Mouse (Mus musculus) heart, postnatal 0 days (tissue): ENCODE measurements around the gene Thsd7b. TPM values are rescaled to one million over a fixed set of nuclear protein-coding genes. Genes with fewer than 3 reads are reported as not detected.

Experiments used
- ATAC-seq: fragments of 200-750 bp; cut with Nextera tagmentation; 2 replicates; pipeline ENCODE4 v1.8.0; 2017; ENCODE audit warnings: low read depth, moderate number of reproducible peaks, moderate library complexity; ENCODE audit not compliant: insufficient read depth
- DNase-seq: peaks from one replicate; pipeline ENCODE4 v3.0.0-alpha.2; 2016; ENCODE audit warnings: low spot score
- H3K27ac ChIP-seq: fragments of 300-500 bp; sonication (generic); 2 replicates; pipeline ENCODE4 v1.5.1; 2014; ENCODE audit warnings: low read depth, mild to moderate bottlenecking
- H3K27me3 ChIP-seq: fragments of 300-500 bp; sonication (generic); 2 replicates; pipeline ENCODE4 v1.6.1; 2014; ENCODE audit warnings: low read length, mixed read lengths; ENCODE audit not compliant: control insufficient read depth, insufficient read depth
- H3K36me3 ChIP-seq: fragments of 300-500 bp; sonication (generic); replicated peaks from 2 replicates; pipeline ENCODE4 v1.6.1; 2014; ENCODE audit warnings: low read length, mixed read lengths; ENCODE audit not compliant: control insufficient read depth, insufficient read depth
- H3K4me1 ChIP-seq: fragments of 300-500 bp; sonication (generic); 2 replicates; pipeline ENCODE4 v1.6.1; 2014; ENCODE audit warnings: antibody characterized with exemption; ENCODE audit not compliant: control insufficient read depth, insufficient read depth
- H3K4me2 ChIP-seq: fragments of 300-500 bp; sonication (generic); 2 replicates; pipeline ENCODE4 v1.6.1; 2014; ENCODE audit warnings: low read depth, mild to moderate bottlenecking, low read length, moderate library complexity
- H3K4me3 ChIP-seq: fragments of 300-500 bp; sonication (generic); 2 replicates; pipeline ENCODE4 v1.5.1; 2014; ENCODE audit warnings: low read depth, low read length
- H3K9ac ChIP-seq: fragments of 300-500 bp; sonication (generic); replicated peaks from 2 replicates; pipeline ENCODE4 v1.6.1; 2014; ENCODE audit warnings: low read depth, low read length, mixed read lengths
- H3K9me3 ChIP-seq: fragments of 300-500 bp; sonication (generic); replicated peaks from 2 replicates; pipeline ENCODE4 v1.6.1; 2016; ENCODE audit warnings: low read length; ENCODE audit not compliant: control insufficient read depth
- CTCF ChIP-seq: IDR thresholded peaks from 2 replicates; pipeline ENCODE4 v1.5.1; 2016; ENCODE audit warnings: antibody characterized with exemption, control low read depth, low read depth
- EP300 ChIP-seq: IDR thresholded peaks from 2 replicates; pipeline ENCODE4 v1.6.1; 2016; ENCODE audit warnings: antibody characterized with exemption, low read depth
- WGBS: fragments of 180-500 bp; shearing (Covaris S2); extraction: QIAGEN DNeasy Blood & Tissue Kit; methylation state at CpG from one replicate; pipeline ENCODE4 v1.1.7; 2014; 5-methylcytosine and 5-hydroxymethylcytosine counted together
- polyA plus RNA-seq: library from polyadenylated mRNA; unstranded; fragments of >200 nt; fragmentation: Nextera tagmentation; extraction: Ambion mirVana; gene quantifications from 2 replicates; pipeline ENCODE4 v1.2.1, GENCODE M21; 2015
- total RNA-seq: library from RNA; depleted of rRNA; stranded (reverse); fragments of >200 nt; gene quantifications from 2 replicates; pipeline ENCODE4 v1.2.3, GENCODE M21; 2014; ENCODE audit warnings: low replicate concordance

The Thsd7b gene
- total and polyA plus RNA-seq, 2 experiments from 2014 or later, result 0.57 to 1.2 TPM

DNA sequence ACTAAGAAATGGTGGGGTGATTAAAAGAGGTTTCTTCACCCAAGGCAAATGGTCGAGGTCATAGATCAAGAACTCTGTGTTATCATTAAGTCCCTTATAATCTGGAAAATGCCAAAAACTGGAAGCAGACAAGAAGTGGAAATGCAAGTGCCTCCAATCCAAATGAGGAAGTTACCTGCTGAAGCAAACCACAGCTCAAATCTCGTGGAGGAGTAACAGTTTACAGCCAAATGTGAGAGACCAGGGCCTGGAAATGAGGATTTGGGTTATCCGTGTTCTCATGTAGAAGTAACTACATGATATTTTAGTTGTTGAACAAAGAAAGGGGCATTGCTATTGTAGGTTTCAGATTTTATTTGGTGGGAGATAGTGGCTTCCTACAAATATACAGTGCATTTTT, 335.3 kb downstream of the Thsd7b start:
- no peak overlapping the region for H3K4me3 ChIP-seq
- H3K4me1 ChIP-seq, result no peaks in the 10 kb centered on the region
- WGBS, result 63% methylated on average over 3 of the region's 3 CpGs
- no peaks in the 10 kb centered on the region for H3K36me3 ChIP-seq
- no peaks in the 10 kb centered on the region for H3K9me3 ChIP-seq
- no peaks in the 10 kb centered on the region for H3K27me3 ChIP-seq
- H3K27ac ChIP-seq, result no peak overlapping the region
- H3K4me2 ChIP-seq, result no peak overlapping the region
- H3K9ac ChIP-seq, result no peak overlapping the region
- no peak for DNase-seq
- ATAC-seq, result no peak
- TF ChIP-seq CTCF (no peak), EP300 (no peak)

DNA sequence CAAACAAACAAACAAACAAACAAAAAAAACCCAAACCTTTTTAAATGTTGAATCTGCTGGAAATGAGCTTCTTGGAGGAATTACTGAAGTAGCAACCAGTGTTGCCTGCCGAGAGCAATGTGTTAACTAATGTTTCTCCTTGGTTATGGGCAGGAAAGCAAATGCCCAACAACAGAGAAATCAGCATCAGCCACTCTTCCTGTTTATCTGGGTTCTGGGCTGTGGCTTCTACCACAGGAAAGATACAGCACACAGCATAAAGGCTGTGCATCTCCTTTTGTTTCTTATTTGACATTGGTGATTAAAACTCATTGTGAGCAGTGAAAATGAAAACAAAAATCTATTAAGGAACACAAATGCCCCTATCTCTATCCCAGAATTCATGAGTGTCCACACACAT, 343.0 kb downstream of the Thsd7b start:
- no peak for TF ChIP-seq EP300
- no peak for TF ChIP-seq CTCF
- Histone ChIP-seq H3K4me2 (no peak overlapping the region), H3K9me3 (no peaks in the 10 kb centered on the region), H3K4me1 (no peaks in the 10 kb centered on the region), H3K27ac (no peak overlapping the region), H3K36me3 (no peaks in the 10 kb centered on the region), H3K27me3 (no peaks in the 10 kb centered on the region), H3K4me3 (no peak overlapping the region), H3K9ac (no peak overlapping the region)
- WGBS, result 41% methylated on average over 1 of the region's 1 CpGs
- DNase-seq, result no peak
- ATAC-seq, result no peak

DNA sequence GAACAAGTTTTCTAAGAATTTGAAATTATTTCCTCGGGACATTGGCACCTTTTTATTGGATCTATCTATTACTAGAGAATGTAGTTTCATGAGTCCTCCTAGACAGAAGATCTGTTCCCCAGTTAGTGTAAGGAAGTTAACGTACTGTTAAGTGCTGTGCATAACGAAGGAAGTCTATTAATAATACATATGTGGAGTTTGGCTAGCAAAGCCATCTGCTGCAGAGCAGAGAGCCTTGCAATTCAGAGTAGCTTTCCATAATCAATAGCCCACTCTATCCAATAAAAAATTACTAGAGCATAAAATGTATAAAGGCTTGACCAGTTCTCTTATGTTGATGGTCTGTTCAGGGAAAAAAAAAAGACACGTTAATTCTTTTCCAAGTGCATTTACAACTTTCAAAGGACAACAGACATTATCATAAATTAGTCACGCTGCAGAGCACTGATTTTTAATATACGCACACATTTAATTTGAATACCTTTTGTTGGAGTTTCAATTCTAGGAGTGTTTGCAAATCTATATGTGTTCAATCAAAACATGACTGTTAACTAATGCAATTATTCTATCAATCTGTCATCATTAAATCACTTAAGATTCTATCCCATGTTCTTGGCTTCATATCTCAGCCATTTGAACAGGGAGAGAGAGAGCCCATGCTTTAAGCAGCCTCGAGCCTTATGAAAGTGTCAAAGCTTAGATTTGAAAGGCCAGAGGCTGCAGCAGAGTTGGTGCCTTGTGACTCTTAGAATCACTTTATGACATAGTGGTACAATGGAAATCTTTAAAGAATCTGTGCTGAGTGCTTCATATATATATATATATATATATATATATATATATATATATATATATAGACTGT, 346.6 kb downstream of the Thsd7b start:
- no peaks in the 10 kb centered on the region for H3K27me3 ChIP-seq
- DNase-seq (no peak), ATAC-seq (no peak)
- no peaks in the 10 kb centered on the region for H3K9me3 ChIP-seq
- TF ChIP-seq EP300 (no peak), CTCF (no peak)
- H3K4me1 ChIP-seq, result no peaks in the 10 kb centered on the region
- H3K27ac ChIP-seq, result no peak overlapping the region
- H3K36me3 ChIP-seq, result no peaks in the 10 kb centered on the region
- no peak overlapping the region for H3K4me3 ChIP-seq
- WGBS, result 78% methylated on average over 7 of the region's 7 CpGs
- no peak overlapping the region for H3K9ac ChIP-seq
- no peak overlapping the region for H3K4me2 ChIP-seq

DNA sequence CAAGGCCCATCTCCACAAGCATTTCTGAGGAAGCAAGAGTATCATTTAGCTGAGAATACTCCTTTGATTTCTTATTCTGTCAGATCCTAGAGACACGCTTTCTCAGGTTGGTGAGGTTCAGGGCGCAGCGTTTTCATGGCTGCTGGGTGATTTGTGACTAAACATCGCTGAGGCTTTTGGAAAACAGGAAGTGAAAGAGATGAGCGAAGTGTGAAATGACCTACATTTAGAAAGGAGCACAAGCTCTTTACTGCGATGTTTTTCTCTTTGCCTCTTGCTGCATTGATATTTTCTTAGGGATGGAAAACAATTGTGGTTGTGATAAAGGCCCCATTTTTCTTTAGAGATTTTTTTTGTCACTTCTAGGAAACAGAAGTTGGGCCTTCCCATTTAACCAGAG, 351.4 kb downstream of the Thsd7b start:
- TF ChIP-seq EP300 (no peak), CTCF (no peak)
- no peak for ATAC-seq
- H3K4me3 ChIP-seq, result no peak overlapping the region

DNA sequence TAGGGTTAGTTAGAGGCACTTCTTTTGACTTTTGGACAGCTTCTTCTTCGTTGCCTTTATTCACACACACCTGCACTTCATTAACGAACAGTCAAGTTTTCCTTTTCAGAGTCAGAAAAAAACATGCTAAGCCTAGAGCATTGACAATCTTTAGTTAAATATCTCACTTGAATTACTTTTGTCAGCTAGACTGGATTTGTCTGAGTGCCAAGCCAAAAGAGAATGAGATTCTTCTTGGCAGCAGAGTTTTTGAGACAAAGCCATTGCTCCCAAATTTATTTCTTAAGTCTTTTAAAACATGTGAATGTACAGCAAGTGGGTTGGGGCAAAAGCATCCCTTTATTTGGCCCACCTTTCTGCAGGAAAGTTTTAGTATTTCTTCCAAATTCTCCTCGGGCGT, 362.0 kb downstream of the Thsd7b start:
- Histone ChIP-seq H3K36me3 (no peaks in the 10 kb centered on the region), H3K4me1 (no peaks in the 10 kb centered on the region), H3K9me3 (no peaks in the 10 kb centered on the region), H3K4me2 (no peak overlapping the region), H3K9ac (no peak overlapping the region), H3K27me3 (no peaks in the 10 kb centered on the region), H3K4me3 (no peak overlapping the region), H3K27ac (no peak overlapping the region)
- WGBS, result 67% methylated on average over 4 of the region's 4 CpGs
- DNase-seq (no peak), ATAC-seq (no peak)
- TF ChIP-seq CTCF (no peak), EP300 (no peak)

More for the DNA sequence above, 351.4 kb downstream of the Thsd7b start:
- H3K9me3 ChIP-seq, result no peaks in the 10 kb centered on the region
- DNase-seq, result no peak
- H3K4me1 ChIP-seq, result no peaks in the 10 kb centered on the region
- 74% methylated on average over 6 of the region's 6 CpGs for WGBS
- H3K4me2 ChIP-seq, result no peak overlapping the region
- no peaks in the 10 kb centered on the region for H3K27me3 ChIP-seq
- no peaks in the 10 kb centered on the region for H3K36me3 ChIP-seq
- H3K9ac ChIP-seq, result no peak overlapping the region
- H3K27ac ChIP-seq, result no peak overlapping the region
